Mouse (Mus musculus): ENCODE results near the gene Mbip. TPM values are rescaled to one million over a fixed set of nuclear protein-coding genes. Genes with fewer than 3 reads are reported as not detected.
A peak's percentile ranks its signal among the peaks of the same experiment; 100 is the strongest.

Mbip gene
- polyA plus RNA-seq (2014; fragmentation: Nextera tagmentation; extraction: Ambion mirVana): 17.3 and 20.2 TPM in 2 replicates

- Histone ChIP-seq H3K4me3 (ENCODE audit: control insufficient read depth in 1 of 2, insufficient read depth in 1 of 2, low read depth in 1 of 2, low read length in 2 of 2) (peak within 1 kb of the TSS; percentile 86 to 96), H3K27me3 (ENCODE audit: control insufficient read depth, insufficient read depth, low read length) (no peaks in the 10 kb centered on the region), H3K9me3 (ENCODE audit: control insufficient read depth, low read length) (no peaks in the 10 kb centered on the region), H3K4me1 (ENCODE audit: control insufficient read depth in 2 of 2, insufficient read depth in 2 of 2, low read length in 2 of 2) (peaks cover 0 to 3% of the 10 kb centered on the region in 2 experiments; a peak in 1 of 4 replicates), H3K4me2 (ENCODE audit: low read length) (peak within 1 kb of the TSS; percentile 67), H3K27ac (replicated peaks in 1 of 2; ENCODE audit: control insufficient read depth in 1 of 2, insufficient read depth in 1 of 2, low read depth in 2 of 2, low read length in 2 of 2) (peak within 1 kb of the TSS in 1 of 2 experiments; percentile 67; a peak in 2 of 4 replicates), H3K36me3 (ENCODE audit: control insufficient read depth, insufficient read depth, low read length) (0 out of 2 replicates have a peak, but pooled peaks cover under 1% of the 10 kb centered on the region), H3K9ac (ENCODE audit: low read length) (peak within 1 kb of the TSS; percentile 91)
- under 1% methylated on average over 37 of the region's 37 CpGs for WGBS
- peak; percentile 99 for ATAC-seq (ENCODE audit: insufficient number of reproducible peaks, insufficient read depth, low FRiP score, low read depth)
Measured at GRCm38 (mm10) chr12:56345367-56346089, at the start of gene Mbip. Gene Mbip (minus strand): TSS chr12:56345894.

- no peaks in the 10 kb centered on the region; a peak in 1 of 4 replicates for H3K4me1 ChIP-seq (ENCODE audit: control insufficient read depth in 2 of 2, insufficient read depth in 2 of 2, low read length in 2 of 2)
- no peak overlapping the region for H3K9ac ChIP-seq (ENCODE audit: low read length)
- no peak overlapping the region for H3K27ac ChIP-seq (replicated peaks in 1 of 2; ENCODE audit: control insufficient read depth in 1 of 2, insufficient read depth in 1 of 2, low read depth in 2 of 2, low read length in 2 of 2)
- 64% methylated on average over 7 of the region's 7 CpGs for WGBS
- no peak overlapping the region for H3K4me3 ChIP-seq (ENCODE audit: control insufficient read depth in 1 of 2, insufficient read depth in 1 of 2, low read depth in 1 of 2, low read length in 2 of 2)
- no peak for ATAC-seq (ENCODE audit: insufficient number of reproducible peaks, insufficient read depth, low FRiP score, low read depth)
- H3K4me2 ChIP-seq (ENCODE audit: low read length): no peak overlapping the region
- no peaks in the 10 kb centered on the region for H3K36me3 ChIP-seq (ENCODE audit: control insufficient read depth, insufficient read depth, low read length)
- no peaks in the 10 kb centered on the region for H3K9me3 ChIP-seq (ENCODE audit: control insufficient read depth, low read length)
- no peaks in the 10 kb centered on the region for H3K27me3 ChIP-seq (ENCODE audit: control insufficient read depth, insufficient read depth, low read length)
Measured at GRCm38 (mm10) chr12:56387647-56388205, 42.0 kb upstream of the Mbip start.

DNA sequence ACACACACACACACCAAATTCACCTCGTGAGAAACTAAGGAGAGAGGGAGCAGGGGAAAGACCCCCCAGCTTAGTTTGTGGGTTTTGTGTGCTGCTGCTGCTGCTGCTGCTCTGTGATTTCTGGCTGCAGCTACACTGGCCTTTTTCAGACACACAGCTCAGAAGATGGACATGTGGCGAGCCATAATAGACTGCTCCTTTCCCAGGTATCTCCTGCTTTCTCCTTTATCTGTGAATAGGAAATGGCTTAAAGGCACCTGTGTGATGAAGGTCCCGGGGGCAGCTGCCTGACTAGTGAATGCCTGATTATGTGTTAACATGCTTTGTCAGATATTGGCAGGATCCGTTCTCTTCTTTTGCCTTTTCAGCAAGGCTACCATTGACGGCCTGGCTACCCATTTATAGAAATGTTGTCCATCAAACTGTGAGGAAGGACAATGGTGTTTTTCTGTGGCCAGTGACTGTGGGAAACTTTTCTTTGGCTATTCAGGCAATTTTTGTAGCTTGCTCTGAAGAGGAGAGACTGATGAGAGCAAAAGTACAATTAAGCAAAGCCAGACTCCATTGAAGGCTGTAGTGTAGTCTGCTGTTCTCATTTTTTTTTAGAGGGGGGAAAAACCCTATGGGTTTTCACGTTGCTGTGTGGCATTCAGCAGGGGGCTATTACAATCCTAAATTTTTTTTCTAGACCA lies 41.4 kb upstream of the Mbip start:
- H3K36me3 ChIP-seq (ENCODE audit: control insufficient read depth, insufficient read depth, low read length): no peaks in the 10 kb centered on the region
- H3K4me3 ChIP-seq (ENCODE audit: control insufficient read depth in 1 of 2, insufficient read depth in 1 of 2, low read depth in 1 of 2, low read length in 2 of 2): no peak overlapping the region
- H3K27ac ChIP-seq (replicated peaks in 1 of 2; ENCODE audit: control insufficient read depth in 1 of 2, insufficient read depth in 1 of 2, low read depth in 2 of 2, low read length in 2 of 2): no peak overlapping the region
- no peak overlapping the region for H3K4me2 ChIP-seq (ENCODE audit: low read length)
- H3K9ac ChIP-seq (ENCODE audit: low read length): no peak overlapping the region
- no peaks in the 10 kb centered on the region; a peak in 1 of 4 replicates for H3K4me1 ChIP-seq (ENCODE audit: control insufficient read depth in 2 of 2, insufficient read depth in 2 of 2, low read length in 2 of 2)
- H3K9me3 ChIP-seq (ENCODE audit: control insufficient read depth, low read length): no peaks in the 10 kb centered on the region
- 55% methylated on average over 6 of the region's 6 CpGs for WGBS
- ATAC-seq (ENCODE audit: insufficient number of reproducible peaks, insufficient read depth, low FRiP score, low read depth): no peak
- no peaks in the 10 kb centered on the region for H3K27me3 ChIP-seq (ENCODE audit: control insufficient read depth, insufficient read depth, low read length)

GRCm38 (mm10) chr12:56344771-56345314 lies 851 bp downstream of the Mbip start:
- peaks cover 0 to 3% of the 10 kb centered on the region in 2 experiments; a peak in 1 of 4 replicates for H3K4me1 ChIP-seq (ENCODE audit: control insufficient read depth in 2 of 2, insufficient read depth in 2 of 2, low read length in 2 of 2)
- peak overlapping the region in 1 of 2 experiments; percentile 67; a peak in 1 of 4 replicates for H3K27ac ChIP-seq (replicated peaks in 1 of 2; ENCODE audit: control insufficient read depth in 1 of 2, insufficient read depth in 1 of 2, low read depth in 2 of 2, low read length in 2 of 2)
- peak overlapping the region; percentile 86 to 96 for H3K4me3 ChIP-seq (ENCODE audit: control insufficient read depth in 1 of 2, insufficient read depth in 1 of 2, low read depth in 1 of 2, low read length in 2 of 2)
- H3K9me3 ChIP-seq (ENCODE audit: control insufficient read depth, low read length): no peaks in the 10 kb centered on the region
- peak overlapping the region; percentile 67 for H3K4me2 ChIP-seq (ENCODE audit: low read length)
- no peak for ATAC-seq (ENCODE audit: insufficient number of reproducible peaks, insufficient read depth, low FRiP score, low read depth)
- H3K36me3 ChIP-seq (ENCODE audit: control insufficient read depth, insufficient read depth, low read length): peaks cover 6% of the 10 kb centered on the region; the same call in 1 of the 2 replicates
- peak overlapping the region; percentile 91 for H3K9ac ChIP-seq (ENCODE audit: low read length)
- no peaks in the 10 kb centered on the region for H3K27me3 ChIP-seq (ENCODE audit: control insufficient read depth, insufficient read depth, low read length)
- 3% methylated on average over 5 of the region's 5 CpGs for WGBS

DNA sequence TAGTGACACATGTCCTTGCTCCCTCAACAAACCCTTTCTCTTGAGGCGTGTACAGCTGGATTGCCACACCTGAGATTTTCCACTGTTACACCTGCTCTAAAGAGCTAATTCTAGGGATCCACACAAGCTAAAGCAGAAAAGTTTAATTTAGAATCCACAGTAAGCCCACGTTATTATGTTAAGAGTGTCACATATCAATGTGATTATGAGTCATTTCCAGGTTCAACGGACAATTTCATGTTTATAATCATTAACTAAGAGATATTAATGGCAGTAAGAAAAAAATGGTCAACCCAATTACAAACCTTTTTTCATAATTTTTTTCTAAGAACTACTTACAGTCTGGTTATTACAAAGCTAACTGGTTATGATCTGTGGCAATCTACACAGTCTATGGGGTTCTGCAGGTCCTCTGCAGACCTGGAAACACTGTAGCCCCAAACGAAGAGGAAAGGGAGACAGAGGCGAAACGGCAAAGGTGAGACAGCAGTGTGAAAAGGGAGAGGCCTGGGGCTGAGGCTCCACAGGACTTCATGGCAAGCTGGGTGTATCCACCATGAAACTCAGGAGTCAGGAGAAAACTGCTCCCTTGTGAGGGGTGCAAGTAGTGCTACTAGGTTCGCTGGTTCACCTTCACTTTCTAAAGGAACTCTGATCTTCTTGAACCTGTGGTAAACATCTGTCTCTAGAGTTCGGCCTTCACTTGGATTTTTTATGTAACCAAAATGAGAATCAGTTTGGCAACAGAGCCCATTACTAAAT lies 6.2 kb downstream of the Mbip start:
- no peaks in the 10 kb centered on the region for H3K4me1 ChIP-seq (ENCODE audit: control insufficient read depth in 2 of 2, insufficient read depth in 2 of 2, low read length in 2 of 2)
- peaks cover 43% of the 10 kb centered on the region for H3K36me3 ChIP-seq (ENCODE audit: control insufficient read depth, insufficient read depth, low read length)
- H3K4me3 ChIP-seq (ENCODE audit: control insufficient read depth in 1 of 2, insufficient read depth in 1 of 2, low read depth in 1 of 2, low read length in 2 of 2): no peak overlapping the region
- no peaks in the 10 kb centered on the region for H3K27me3 ChIP-seq (ENCODE audit: control insufficient read depth, insufficient read depth, low read length)
- no peak overlapping the region for H3K9ac ChIP-seq (ENCODE audit: low read length)
- no peak for ATAC-seq (ENCODE audit: insufficient number of reproducible peaks, insufficient read depth, low FRiP score, low read depth)
- WGBS: 86% methylated on average over 8 of the region's 8 CpGs
- no peak overlapping the region for H3K4me2 ChIP-seq (ENCODE audit: low read length)
- no peaks in the 10 kb centered on the region for H3K9me3 ChIP-seq (ENCODE audit: control insufficient read depth, low read length)
- no peak overlapping the region for H3K27ac ChIP-seq (replicated peaks in 1 of 2; ENCODE audit: control insufficient read depth in 1 of 2, insufficient read depth in 1 of 2, low read depth in 2 of 2, low read length in 2 of 2)

- H3K9ac ChIP-seq (ENCODE audit: low read length): no peak overlapping the region
- H3K4me1 ChIP-seq (ENCODE audit: control insufficient read depth in 2 of 2, insufficient read depth in 2 of 2, low read length in 2 of 2): no peaks in the 10 kb centered on the region
- H3K27me3 ChIP-seq (ENCODE audit: control insufficient read depth, insufficient read depth, low read length): no peaks in the 10 kb centered on the region
- ATAC-seq (ENCODE audit: insufficient number of reproducible peaks, insufficient read depth, low FRiP score, low read depth): no peak
- H3K27ac ChIP-seq (replicated peaks in 1 of 2; ENCODE audit: control insufficient read depth in 1 of 2, insufficient read depth in 1 of 2, low read depth in 2 of 2, low read length in 2 of 2): no peak overlapping the region
- no peak overlapping the region for H3K4me2 ChIP-seq (ENCODE audit: low read length)
- 84% methylated on average over 2 of the region's 2 CpGs for WGBS
- no peak overlapping the region for H3K4me3 ChIP-seq (ENCODE audit: control insufficient read depth in 1 of 2, insufficient read depth in 1 of 2, low read depth in 1 of 2, low read length in 2 of 2)
- H3K36me3 ChIP-seq (ENCODE audit: control insufficient read depth, insufficient read depth, low read length): peaks cover 76% of the 10 kb centered on the region
- no peaks in the 10 kb centered on the region for H3K9me3 ChIP-seq (ENCODE audit: control insufficient read depth, low read length)
Measured at GRCm38 (mm10) chr12:56333461-56333860, 12.2 kb downstream of the Mbip start.

GRCm38 (mm10) chr12:56332475-56332874 lies 13.2 kb downstream of the Mbip start:
- Histone ChIP-seq H3K9ac (ENCODE audit: low read length) (no peak overlapping the region), H3K27ac (replicated peaks in 1 of 2; ENCODE audit: control insufficient read depth in 1 of 2, insufficient read depth in 1 of 2, low read depth in 2 of 2, low read length in 2 of 2) (no peak overlapping the region), H3K4me3 (ENCODE audit: control insufficient read depth in 1 of 2, insufficient read depth in 1 of 2, low read depth in 1 of 2, low read length in 2 of 2) (no peak overlapping the region), H3K9me3 (ENCODE audit: control insufficient read depth, low read length) (no peaks in the 10 kb centered on the region), H3K36me3 (ENCODE audit: control insufficient read depth, insufficient read depth, low read length) (peaks cover 85% of the 10 kb centered on the region), H3K4me1 (ENCODE audit: control insufficient read depth in 2 of 2, insufficient read depth in 2 of 2, low read length in 2 of 2) (no peaks in the 10 kb centered on the region), H3K27me3 (ENCODE audit: control insufficient read depth, insufficient read depth, low read length) (no peaks in the 10 kb centered on the region), H3K4me2 (ENCODE audit: low read length) (no peak overlapping the region)
- WGBS: 89% methylated on average over 3 of the region's 3 CpGs
- ATAC-seq (ENCODE audit: insufficient number of reproducible peaks, insufficient read depth, low FRiP score, low read depth): no peak

Measured in heart, embryonic 14.5 days (tissue).